11 mouse cellular contexts compared by ENCODE assay signal in genomic region chr10:96523967-96524801, GRCm38 (mm10).
A peak's percentile ranks its signal among the peaks of the same experiment; 100 is the strongest.
DNase-seq lines count a peak whose midpoint lies in the region; ATAC-seq and TF ChIP-seq lines count a peak whose summit lies in the region.
"Had no signal": no experiment of that assay in that cellular context is flagged by ENCODE, and none has a peak within 500 bp of the region (broad histone marks: within the 10 kb centered on the region; RNA-seq: fewer than 3 reads in every experiment).

No protein-coding gene starts in this region.

- in situ Hi-C loops in ES-E14 (cut with MboI; ENCODE audit: low sequenced_read_pairs in 2 of 2, unreplicated experiment in 2 of 2) = no loop called here

- no peak for TF ChIP-seq POLR2A in brain, embryonic 14.5 days (IDR thresholded peaks at IDR 0.05; ENCODE audit: borderline replicate concordance, extremely low read depth, insufficient read depth, insufficient read length, poor library complexity, severe bottlenecking)

- no peaks in the 10 kb centered on the region for H3K9me3 ChIP-seq in ES-E14 (ENCODE audit: control insufficient read depth, insufficient read depth, low read depth, low read length)
- H3K9me3 ChIP-seq in forebrain, embryonic 16.5 days (ENCODE audit: control insufficient read depth, low read length) = no peaks in the 10 kb centered on the region
- H3K9me3 ChIP-seq in midbrain, embryonic 12.5 days = no peaks in the 10 kb centered on the region

- H3K9ac ChIP-seq in ES-E14 (ENCODE audit: insufficient read depth, low read depth, low read length, poor library complexity, severe bottlenecking) = no peak overlapping the region
- peak overlapping the region; percentile 26 for H3K9ac ChIP-seq in forebrain, embryonic 16.5 days (replicated peaks; ENCODE audit: low read depth, low read length)
- no peak overlapping the region for H3K9ac ChIP-seq in midbrain, embryonic 12.5 days (replicated peaks)

- DNase-seq in ES-E14 (ENCODE audit: low read depth, low spot score) = no peak
- DNase-seq in brain, embryonic 14.5 days (ENCODE audit: low read depth) = peak; percentile 88
- DNase-seq in kidney, adult 8-10 months = no peak
- DNase-seq in ovary, postnatal 10 days (ENCODE audit: low spot score) = no peak
- no peak for DNase-seq in left cerebral cortex, adult 9 months (ENCODE audit: low spot score in 2 of 2)
- no peak for DNase-seq in kidney, adult 11 months
- DNase-seq: heart, postnatal 14 days; lung, postnatal 14 days had no signal

- peak; percentile 90 for ATAC-seq in forebrain, embryonic 16.5 days
- ATAC-seq in midbrain, embryonic 12.5 days (ENCODE audit: low FRiP score, low read depth) = peak; percentile 88

- H3K4me1 ChIP-seq in ES-E14 (ENCODE audit: control insufficient read depth in 2 of 2, insufficient read depth in 2 of 2, low read length in 2 of 2, poor library complexity in 1 of 2) = no peaks in the 10 kb centered on the region
- H3K4me1 ChIP-seq in forebrain, embryonic 16.5 days (replicated peaks; ENCODE audit: control insufficient read depth, insufficient read depth, low read length) = peaks cover 7% of the 10 kb centered on the region
- H3K4me1 ChIP-seq in midbrain, embryonic 12.5 days = peaks cover 16% of the 10 kb centered on the region

- no peak overlapping the region for H3K4me3 ChIP-seq in ES-E14 (ENCODE audit: insufficient read depth in 1 of 2, low read depth in 1 of 2, low read length in 2 of 2, poor library complexity in 1 of 2, severe bottlenecking in 1 of 2)
- peak overlapping the region; percentile 15; the same call in 1 of the 2 replicates for H3K4me3 ChIP-seq in forebrain, embryonic 16.5 days (replicated peaks; ENCODE audit: low read length)
- 0 out of 2 replicates have a peak overlapping the region, but pooled peaks have one; percentile 7 for H3K4me3 ChIP-seq in midbrain, embryonic 12.5 days

- no peak for TF ChIP-seq CTCF in brain, embryonic 14.5 days (IDR thresholded peaks at IDR 0.05; ENCODE audit: borderline replicate concordance, extremely low read depth, insufficient read depth, insufficient read length)

- H3K4me2 ChIP-seq in forebrain, embryonic 16.5 days (ENCODE audit: low read length) = peak overlapping the region; percentile 42
- H3K4me2 ChIP-seq in midbrain, embryonic 12.5 days (replicated peaks) = peak overlapping the region; percentile 33

- H3K27ac ChIP-seq in ES-E14 (ENCODE audit: insufficient read depth, low read depth, low read length, poor library complexity, severe bottlenecking) = 0 out of 2 replicates have a peak overlapping the region, but pooled peaks have one; percentile 3
- H3K27ac ChIP-seq in forebrain, embryonic 16.5 days (ENCODE audit: low read length) = no peak overlapping the region
- peak overlapping the region; percentile 75 for H3K27ac ChIP-seq in midbrain, embryonic 12.5 days (replicated peaks)
- H3K27ac ChIP-seq: kidney, postnatal 0 days had no signal

- WGBS in forebrain, embryonic 16.5 days = 3% methylated on average over 20 of the region's 20 CpGs
- whole genome bisulfite sequencing in midbrain, embryonic 12.5 days = 26% methylated on average over 20 of the region's 20 CpGs

- no peaks in the 10 kb centered on the region for H3K27me3 ChIP-seq in forebrain, embryonic 16.5 days (replicated peaks; ENCODE audit: control insufficient read depth, insufficient read depth, low read length)
- no peaks in the 10 kb centered on the region for H3K27me3 ChIP-seq in midbrain, embryonic 12.5 days

- H3K36me3 ChIP-seq in ES-E14 (ENCODE audit: control insufficient read depth, insufficient read depth, low read length, poor library complexity, severe bottlenecking) = no peaks in the 10 kb centered on the region
- H3K36me3 ChIP-seq in forebrain, embryonic 16.5 days (ENCODE audit: control insufficient read depth, insufficient read depth) = no peaks in the 10 kb centered on the region
- no peaks in the 10 kb centered on the region for H3K36me3 ChIP-seq in midbrain, embryonic 12.5 days

TF ChIP-seq in ES-E14, 5 proteins besides CTCF, POLR2A, EP300 and RAD21:
- TF ChIP-seq CHD2 (IDR thresholded peaks at IDR 0.05; ENCODE audit: low read depth, low read length) = no peak
- TF ChIP-seq HCFC1 (IDR thresholded peaks at IDR 0.05; ENCODE audit: borderline replicate concordance, insufficient read depth, low read length) = no peak
- TF ChIP-seq MAFK (IDR thresholded peaks at IDR 0.05; ENCODE audit: insufficient read depth, low read depth, low read length) = no peak
- TF ChIP-seq ZNF384 (IDR thresholded peaks at IDR 0.05; ENCODE audit: low read depth, low read length) = no peak
- TF ChIP-seq ZC3H11A (IDR thresholded peaks at IDR 0.05; ENCODE audit: borderline replicate concordance, low read depth, low read length) = no peak

Comparison
In these comparisons a context has a peak if more than half of its experiments do, and no peak if none do; other contexts are left out.
1. H3K4me3 ChIP-seq: peak in forebrain, embryonic 16.5 days (single experiment) and midbrain, embryonic 12.5 days (single experiment); none in ES-E14 (0 of 2).